Mouse (Mus musculus) cerebellum, adult (tissue): ENCODE results near the gene Ifna13.
A peak's percentile ranks its signal among the peaks of the same experiment; 100 is the strongest.

Experiments used
- ATAC-seq: cut with Nextera tagmentation; 2 replicates; pipeline ENCODE4 v1.9.2; 2017; ENCODE audit warnings: mild to moderate bottlenecking, moderate library complexity, mixed read lengths; ENCODE audit not compliant: insufficient number of reproducible peaks, low FRiP score, low TSS enrichment

Ifna13 gene

DNA sequence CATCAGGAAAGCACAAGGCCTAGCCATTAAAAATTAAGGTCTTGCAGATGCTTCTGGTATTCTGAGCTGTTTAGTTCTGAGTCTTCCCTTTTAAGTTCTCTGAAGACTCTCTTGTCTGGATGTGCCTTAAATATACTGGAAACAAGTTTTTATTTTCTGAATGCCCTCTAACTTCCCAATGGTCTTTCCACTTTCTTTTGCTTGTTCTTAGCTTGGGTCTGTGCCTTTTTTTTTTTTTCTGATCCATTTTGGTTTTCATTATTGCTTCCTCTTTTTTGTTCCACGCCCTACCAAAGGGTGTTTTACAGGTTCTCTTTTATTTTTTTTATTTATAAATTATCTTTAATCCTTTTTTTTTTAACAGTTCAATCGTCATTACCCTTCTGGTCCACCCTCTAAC, at the start of gene Ifna13:
TSS of gene Ifna13 (minus strand) at position 101 of the 400 bp plus-strand sequence.
- no peak for ATAC-seq

DNA sequence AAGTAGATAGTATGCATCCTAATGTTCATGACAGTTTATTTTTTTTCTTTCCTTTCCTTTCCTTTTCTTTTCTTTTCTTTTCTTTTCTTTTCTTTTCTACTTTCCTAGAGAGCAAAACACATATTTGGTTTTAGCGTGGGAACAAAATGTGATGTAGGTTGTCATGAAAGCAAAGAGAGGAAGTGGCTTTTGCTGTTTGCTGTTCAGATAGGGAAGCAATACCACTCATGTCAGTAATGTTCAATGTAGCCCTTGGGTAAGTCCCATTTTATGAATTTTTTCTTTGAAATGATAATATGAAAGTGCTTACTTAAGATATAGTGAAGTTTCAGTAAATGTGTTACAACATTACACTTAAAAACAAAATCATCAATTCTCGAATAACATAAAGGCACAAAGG, 49.1 kb upstream of the Ifna13 start:
- ATAC-seq: no peak

DNA sequence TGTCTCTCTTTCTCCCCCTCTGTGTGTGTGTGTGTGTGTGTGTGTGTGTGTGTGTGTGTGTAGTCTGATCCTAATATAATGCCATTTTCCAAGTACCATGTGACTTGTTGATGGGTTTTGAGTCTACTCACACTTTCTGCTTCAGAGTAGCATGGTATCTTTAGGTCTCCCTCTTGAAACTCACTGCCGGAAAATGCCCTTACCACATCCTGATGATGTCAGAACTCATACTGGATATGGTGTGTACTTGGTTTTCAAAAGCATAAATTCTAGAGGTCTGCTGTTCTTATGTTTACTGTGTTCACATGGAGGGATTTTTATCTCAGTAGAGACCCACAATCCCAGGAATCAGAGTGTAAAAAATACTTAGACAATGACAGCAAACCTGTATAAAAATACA, 48.3 kb upstream of the Ifna13 start:
- ATAC-seq: no peak

DNA sequence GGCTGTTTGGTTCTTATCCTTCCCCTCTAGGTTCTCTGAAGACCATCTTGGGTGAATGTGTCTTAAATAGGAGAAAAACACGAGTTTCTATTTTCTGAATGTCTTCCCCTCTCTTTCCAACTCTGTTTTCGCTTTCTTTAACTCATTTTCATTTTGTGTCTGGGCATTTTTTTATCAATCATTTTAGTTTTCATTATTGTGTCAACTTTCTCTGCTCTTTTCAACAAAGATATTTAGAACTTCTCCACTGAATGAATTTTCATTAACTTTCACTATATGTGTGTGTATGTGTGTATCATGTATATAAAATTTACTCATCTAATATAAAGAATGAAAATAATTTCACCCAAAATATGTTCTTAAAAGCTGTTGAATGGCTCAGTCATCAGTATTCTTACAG, 47.0 kb upstream of the Ifna13 start, which contains the start of gene Ifnab:
TSS of gene Ifnab (minus strand) at position 101 of the 400 bp plus-strand sequence.
- no peak for ATAC-seq

DNA sequence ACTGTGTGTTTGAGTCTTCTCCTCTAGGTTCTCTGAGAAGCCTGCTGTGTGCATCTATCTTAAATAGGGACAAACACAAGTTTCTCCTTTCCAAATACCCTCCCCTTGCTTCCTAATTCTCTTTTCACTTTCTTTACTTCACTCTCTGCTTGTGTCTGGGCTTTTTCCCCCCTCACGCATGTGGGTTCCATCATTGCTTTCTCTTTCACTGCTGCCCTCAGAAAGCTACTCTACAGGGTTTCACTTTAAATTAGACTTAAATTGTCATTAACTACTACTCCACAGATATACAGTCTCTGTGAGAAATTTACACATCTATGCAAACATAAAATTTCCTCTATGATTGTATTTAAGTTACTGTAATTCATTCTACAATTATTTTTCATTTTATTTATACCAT, 39.6 kb upstream of the Ifna13 start, which contains the start of gene Ifna2:
TSS of gene Ifna2 (minus strand) at position 101 of the 400 bp plus-strand sequence.
- no peak for ATAC-seq

DNA sequence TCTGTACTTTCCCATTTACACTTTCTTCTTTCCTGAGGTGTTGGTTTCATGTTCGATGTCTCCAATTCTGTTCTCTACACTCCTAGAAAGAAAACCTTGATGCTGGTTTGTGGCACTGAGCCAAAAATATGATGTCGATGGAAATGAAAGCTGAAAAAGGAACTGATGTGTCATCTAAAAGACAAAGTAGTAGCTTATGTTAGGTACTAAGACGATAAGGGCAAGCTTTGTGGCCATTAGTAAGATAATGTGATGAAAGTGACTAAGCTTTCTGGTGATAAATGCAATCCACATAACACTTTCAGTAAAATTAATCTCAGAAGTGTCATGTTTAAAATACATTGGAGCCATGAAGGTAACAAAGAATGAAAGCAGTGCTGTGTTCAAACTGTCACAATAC, 37.1 kb upstream of the Ifna13 start:
- ATAC-seq: no peak

DNA sequence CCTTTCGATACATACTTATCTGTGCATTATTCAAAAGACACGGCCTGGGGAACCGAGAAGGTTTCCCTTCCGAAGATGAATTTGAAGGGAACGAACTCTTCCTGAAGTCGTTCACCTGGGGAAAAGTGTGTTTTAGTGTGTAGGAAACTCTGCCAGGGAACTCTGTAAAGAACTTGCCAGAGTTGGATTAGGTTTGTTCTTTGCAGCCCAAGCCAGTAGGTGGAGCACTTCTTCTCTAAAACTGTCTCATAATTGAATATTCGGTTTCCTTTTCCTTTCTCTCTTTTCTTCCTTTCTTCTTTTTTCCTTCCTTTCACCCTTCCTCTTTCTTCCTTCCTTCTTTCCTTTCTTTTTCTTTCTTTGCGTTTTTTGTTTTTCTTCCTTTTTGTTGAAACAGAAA, 36.1 kb upstream of the Ifna13 start:
- no peak for ATAC-seq

DNA sequence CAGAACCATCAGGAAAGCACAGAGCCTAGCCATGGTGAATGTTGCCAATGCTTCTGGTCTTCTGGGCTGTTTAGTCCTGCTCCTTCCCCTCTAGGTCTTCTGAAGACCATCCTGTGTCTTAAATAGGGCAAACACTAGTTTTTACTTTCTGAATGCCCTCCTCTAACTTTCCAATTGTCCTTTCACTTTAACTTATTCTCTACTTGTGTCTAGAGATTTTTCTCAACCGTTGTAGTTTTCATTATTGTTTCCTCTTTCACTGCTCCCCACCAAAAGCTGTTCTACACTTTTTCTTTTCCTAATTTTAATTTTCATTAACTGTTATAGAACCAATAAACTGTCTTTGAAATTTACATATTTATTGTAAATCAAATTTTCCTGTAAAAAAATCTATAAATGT, 32.6 kb upstream of the Ifna13 start, which contains the start of gene Ifna16:
TSS of gene Ifna16 (minus strand) at position 101 of the 400 bp plus-strand sequence.
- ATAC-seq: no peak

DNA sequence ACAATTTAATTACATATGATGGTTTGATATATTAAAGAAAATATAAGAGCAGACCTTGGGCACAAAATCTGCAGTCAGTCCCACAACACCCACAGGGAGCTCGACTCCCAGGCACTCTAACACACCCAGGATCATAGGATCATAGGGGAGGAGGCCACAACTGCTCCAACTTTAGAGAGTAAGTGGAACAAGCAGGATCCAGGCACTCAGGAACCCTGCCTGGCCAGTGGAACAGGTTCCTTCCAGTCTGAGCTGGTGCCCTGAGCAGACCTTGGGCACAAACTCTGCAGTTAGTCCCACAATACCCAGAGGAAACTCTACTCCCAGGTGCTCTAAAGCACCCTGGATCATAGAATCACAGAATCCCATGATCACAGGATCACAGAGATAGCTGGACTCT, 11.2 kb upstream of the Ifna13 start:
- no peak for ATAC-seq

DNA sequence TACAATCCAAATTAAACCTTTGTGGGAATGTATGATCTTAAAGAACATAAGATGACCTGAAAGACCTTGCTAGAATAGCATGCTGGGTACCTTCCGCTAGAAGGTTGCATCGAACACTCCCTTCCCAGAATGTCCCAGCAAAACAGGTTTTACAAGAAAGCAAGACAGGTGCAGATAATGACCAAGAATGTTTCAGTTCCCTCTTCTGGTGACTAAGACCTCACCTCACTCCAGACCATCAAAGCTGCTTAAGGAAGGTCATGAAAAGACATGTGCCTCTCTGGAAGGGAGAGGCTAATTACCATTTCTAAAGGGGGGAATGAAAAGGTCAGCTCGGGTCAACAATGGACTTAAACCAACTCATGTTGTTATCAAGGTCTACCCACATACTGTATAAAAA, 9.4 kb upstream of the Ifna13 start:
- ATAC-seq: no peak

DNA sequence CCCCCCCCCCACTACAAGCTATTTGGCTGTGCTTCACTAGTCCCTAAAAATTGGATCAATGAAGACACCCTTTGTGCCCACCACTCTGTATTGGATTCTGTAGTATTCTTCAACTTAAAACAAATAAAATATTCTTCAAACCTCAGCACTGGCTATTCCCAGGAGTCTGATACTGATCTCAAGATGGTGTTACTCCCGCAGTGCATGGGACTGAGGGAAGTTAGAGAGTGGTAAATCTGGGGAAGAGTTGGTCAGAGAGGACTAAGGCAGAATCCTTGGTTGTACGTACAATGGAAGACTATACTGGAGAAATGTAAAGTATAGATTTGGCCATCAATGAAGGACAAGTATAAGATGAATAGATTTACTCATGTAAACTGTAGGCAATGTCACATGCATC, 1.7 kb downstream of the Ifna13 start:
- ATAC-seq: no peak

DNA sequence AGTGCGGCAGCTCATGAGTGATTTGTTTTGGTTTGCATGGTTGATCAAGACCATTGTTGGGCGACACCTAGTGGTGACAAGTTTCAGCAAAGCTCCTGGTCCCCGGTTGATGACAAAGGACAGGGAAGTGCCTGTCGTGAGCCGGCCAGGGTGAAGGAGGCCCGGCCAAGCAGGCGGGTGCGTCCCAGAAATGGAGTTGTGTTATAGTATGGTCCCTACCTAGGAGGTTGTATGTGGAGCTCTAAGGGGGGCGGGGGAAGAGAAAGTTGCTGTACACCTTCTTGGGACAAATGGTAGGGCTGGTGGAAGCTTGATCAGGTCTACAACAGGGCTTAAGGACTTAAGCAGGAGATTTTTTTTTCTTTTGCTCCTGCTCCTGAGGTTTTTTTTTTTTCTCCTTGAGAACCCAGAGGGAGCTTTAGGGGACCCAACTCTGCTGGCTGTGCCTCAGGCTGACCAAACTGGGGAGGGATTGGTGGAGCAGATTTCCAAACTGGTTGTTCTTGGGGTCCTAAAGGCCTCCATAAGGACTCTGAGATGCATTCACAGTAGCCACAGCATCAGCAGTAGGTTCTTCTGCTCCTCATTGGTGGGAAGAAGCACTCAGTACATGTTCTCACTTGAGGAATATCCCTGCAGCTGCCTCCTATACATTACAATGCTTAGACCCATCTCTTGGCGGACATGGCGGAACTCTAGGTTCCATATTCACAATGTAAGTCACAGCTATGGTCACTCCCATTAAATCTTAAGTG, 3.0 kb downstream of the Ifna13 start:
- peak; percentile 97 for ATAC-seq

DNA sequence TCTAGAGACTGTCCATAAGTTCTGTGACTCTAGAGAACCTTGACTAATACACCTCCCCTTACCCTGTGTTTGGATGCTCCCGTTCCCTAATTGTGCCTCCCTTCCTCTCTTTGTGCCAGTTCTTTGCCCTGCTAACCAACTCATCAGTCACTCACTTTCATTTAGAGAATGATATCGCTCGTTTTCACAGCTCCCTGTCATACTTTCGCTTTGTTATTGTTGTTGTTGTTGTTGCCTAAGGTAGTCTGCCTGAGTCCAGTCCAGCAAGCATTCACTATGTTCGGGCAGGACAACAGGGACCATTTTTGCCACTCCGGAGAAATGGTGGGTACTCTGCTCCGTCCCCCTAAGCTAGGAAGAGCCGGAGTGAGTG, 3.6 kb downstream of the Ifna13 start:
- ATAC-seq: peak; percentile 62; the same call in 1 of the 2 replicates

DNA sequence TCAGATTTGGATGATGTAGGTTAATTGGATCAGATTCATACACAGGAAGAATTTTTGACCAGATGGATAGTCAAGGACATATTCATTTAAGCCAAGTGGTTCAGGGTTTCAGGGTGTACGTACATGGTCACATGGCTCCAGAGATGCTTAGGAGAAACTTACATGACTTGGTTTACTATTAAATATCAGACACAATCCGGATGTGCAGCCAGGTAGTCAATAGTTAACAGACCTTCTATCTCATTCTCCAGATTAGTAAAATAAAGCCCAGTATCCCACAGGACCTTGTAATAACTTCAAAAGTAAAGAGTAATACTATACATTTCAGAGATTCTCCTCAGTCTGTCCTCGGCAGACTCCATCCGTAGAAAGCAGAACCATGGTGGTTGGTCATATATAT, 9.9 kb downstream of the Ifna13 start, which contains the start of gene C87499:
TSS of gene C87499 (minus strand) at position 101 of the 400 bp plus-strand sequence.
- ATAC-seq: no peak

DNA sequence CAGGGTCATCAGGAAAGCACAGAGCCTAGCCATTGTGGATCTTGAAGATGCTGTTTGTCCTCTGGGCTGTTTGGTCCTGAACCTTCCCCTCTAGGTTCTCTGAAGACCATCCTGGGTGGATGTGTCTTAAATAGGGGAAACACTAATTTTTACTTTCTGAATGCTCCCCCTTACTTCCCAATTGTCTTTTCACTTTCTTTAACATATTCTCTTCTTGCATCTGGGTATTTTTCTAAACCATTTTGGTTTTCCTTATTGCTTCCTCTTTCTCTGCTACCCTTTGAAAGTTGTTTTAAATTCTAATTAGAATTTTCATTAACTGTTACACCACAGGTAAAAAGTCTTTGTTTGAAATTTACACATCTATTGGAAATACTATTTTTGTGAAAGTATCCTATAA, 41.0 kb downstream of the Ifna13 start, which contains the start of gene Ifna12:
TSS of gene Ifna12 (minus strand) at position 101 of the 400 bp plus-strand sequence.
- ATAC-seq: no peak
